Mouse (Mus musculus): ENCODE results near the gene Skil. TPM values are rescaled to one million over a fixed set of nuclear protein-coding genes. Genes with fewer than 3 reads are reported as not detected.

Skil gene
- total RNA-seq, 2 experiments from 2014 or later: 36.1 to 38.7 TPM

Other genes with a start within 250 kb of the Skil start
- 1 to 10 TPM; 1.2 to 2.4 TPM for gene Gpr160, start 239.1 kb upstream of the Skil start, total RNA-seq (2021)
- 10 to 100 TPM; 31.3 to 35.2 TPM for gene Phc3, start 125.6 kb upstream of the Skil start, total RNA-seq (2021)
- 10 to 100 TPM; 43.2 to 56.1 TPM for gene Prkci, start 99.3 kb upstream of the Skil start, total RNA-seq (2021)
- 10 to 100 TPM; 10.7 to 15.3 TPM for gene Cldn11, start 54.9 kb downstream of the Skil start, total RNA-seq (2021)
- 1 to 10 TPM; 3.5 to 4.8 TPM for gene Slc7a14, start 215.3 kb downstream of the Skil start, total RNA-seq (2021)